Mouse (Mus musculus): ENCODE data around the gene Frmd8.
"Not testable (repeated sequence)": the region's sequence is repeated elsewhere in the genome, so short reads cannot be mapped to it uniquely, and the experiment has no call there.

Frmd8 gene

GRCm38 (mm10) chr19:5885838-5886237 is 10.8 kb upstream of the Frmd8 start:
- in situ Hi-C loops (cut with MboI), result no loop called here

- in situ Hi-C loops (cut with MboI), result no loop called here
These were observed 8.9 kb upstream of the Frmd8 start for GRCm38 (mm10) chr19:5883935-5884334.

- in situ Hi-C loops (cut with MboI), result not testable (repeated sequence)
These were observed 7.0 kb upstream of the Frmd8 start for GRCm38 (mm10) chr19:5882079-5882478.

GRCm38 (mm10) chr19:5881155-5881554 is 6.1 kb upstream of the Frmd8 start:
- in situ Hi-C loops (cut with MboI), result no loop called here

GRCm38 (mm10) chr19:5879735-5880134 is 4.7 kb upstream of the Frmd8 start:
- in situ Hi-C loops (cut with MboI), result no loop called here

GRCm38 (mm10) chr19:5878916-5879315 is 3.8 kb upstream of the Frmd8 start:
- in situ Hi-C loops (cut with MboI), result no loop called here

GRCm38 (mm10) chr19:5878362-5878722 is 3.3 kb upstream of the Frmd8 start:
- in situ Hi-C loops (cut with MboI), result no loop called here

- in situ Hi-C loops (cut with MboI), result no loop called here
These were observed 2.7 kb upstream of the Frmd8 start, which contains the start of gene Slc25a45 for GRCm38 (mm10) chr19:5877618-5878361. Slc25a45 (plus strand) TSS chr19:5877808.

GRCm38 (mm10) chr19:5874391-5874968 is 594 bp downstream of the Frmd8 start:
- in situ Hi-C loops (cut with MboI), result no loop called here

- in situ Hi-C loops (cut with MboI), result no loop called here
These were observed 2.0 kb downstream of the Frmd8 start for GRCm38 (mm10) chr19:5872931-5873556.

- in situ Hi-C loops (cut with MboI), result no loop called here
These were observed 2.5 kb downstream of the Frmd8 start for GRCm38 (mm10) chr19:5872528-5872927.

- in situ Hi-C loops (cut with MboI), result no loop called here
These were observed 3.4 kb downstream of the Frmd8 start for GRCm38 (mm10) chr19:5871683-5872082.

GRCm38 (mm10) chr19:5871273-5871672 is 3.8 kb downstream of the Frmd8 start:
- in situ Hi-C loops (cut with MboI), result no loop called here

- in situ Hi-C loops (cut with MboI), result no loop called here
These were observed 7.0 kb downstream of the Frmd8 start for GRCm38 (mm10) chr19:5868096-5868495.

- in situ Hi-C loops (cut with MboI), result no loop called here
These were observed 10.2 kb downstream of the Frmd8 start for GRCm38 (mm10) chr19:5864710-5865398.

- in situ Hi-C loops (cut with MboI), result no loop called here
These were observed 11.3 kb downstream of the Frmd8 start for GRCm38 (mm10) chr19:5863776-5864175.

GRCm38 (mm10) chr19:5862335-5863085 is 12.6 kb downstream of the Frmd8 start:
- in situ Hi-C loops (cut with MboI), result no loop called here

- in situ Hi-C loops (cut with MboI), result no loop called here
These were observed 18.5 kb downstream of the Frmd8 start for GRCm38 (mm10) chr19:5856604-5857003.

- in situ Hi-C loops (cut with MboI), result no loop called here
These were observed 22.9 kb downstream of the Frmd8 start for GRCm38 (mm10) chr19:5852035-5852722.

- in situ Hi-C loops (cut with MboI), result no loop called here
These were observed 23.5 kb downstream of the Frmd8 start for GRCm38 (mm10) chr19:5851481-5851971.

- in situ Hi-C loops (cut with MboI), result no loop called here
These were observed 24.2 kb downstream of the Frmd8 start for GRCm38 (mm10) chr19:5850860-5851259.

All from mature B cell (primary cell).